Mouse (Mus musculus) left cerebral cortex, adult 8-10 months (tissue): ENCODE results near the gene Olfr591. TPM values are rescaled to one million over a fixed set of nuclear protein-coding genes. Genes with fewer than 3 reads are reported as not detected.
"Not testable (repeated sequence)": the region's sequence is repeated elsewhere in the genome, so short reads cannot be mapped to it uniquely, and the experiment has no call there.

Experiments
- DNase-seq, 2 experiments: peaks; one replicate each; pipeline ENCODE4 v3.0.0; 2022; ENCODE audit warnings: low spot score in 2 of 2
- total RNA-seq, 4 experiments: library from RNA; stranded (reverse); gene quantifications; 2 replicates each; pipeline ENCODE4 v1.2.4; 2022

Gene Olfr591
- not detected for total RNA-seq

DNA sequence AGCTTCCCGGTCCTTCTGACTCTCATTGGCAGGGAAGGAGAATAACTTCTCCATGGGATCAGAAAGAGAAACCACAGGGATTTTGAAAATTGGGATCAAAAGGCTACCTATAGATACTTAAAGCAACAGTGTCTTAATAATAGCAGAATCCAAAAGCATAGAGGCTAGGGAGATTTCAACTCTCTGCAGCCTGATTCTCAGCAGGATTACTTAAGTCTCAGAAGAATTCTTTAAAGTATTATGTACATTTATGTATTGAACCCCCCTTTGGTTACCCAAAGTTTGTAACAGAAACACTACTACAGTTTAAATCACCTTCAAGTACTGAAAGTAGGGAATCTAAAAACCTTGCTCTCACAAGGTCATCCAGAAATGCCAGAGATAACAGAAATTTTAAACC, at the start of gene Olfr591:
Gene Olfr591, minus strand, starts transcription at position 101 of the 400 bp plus-strand sequence.
- DNase-seq: no peak

DNA sequence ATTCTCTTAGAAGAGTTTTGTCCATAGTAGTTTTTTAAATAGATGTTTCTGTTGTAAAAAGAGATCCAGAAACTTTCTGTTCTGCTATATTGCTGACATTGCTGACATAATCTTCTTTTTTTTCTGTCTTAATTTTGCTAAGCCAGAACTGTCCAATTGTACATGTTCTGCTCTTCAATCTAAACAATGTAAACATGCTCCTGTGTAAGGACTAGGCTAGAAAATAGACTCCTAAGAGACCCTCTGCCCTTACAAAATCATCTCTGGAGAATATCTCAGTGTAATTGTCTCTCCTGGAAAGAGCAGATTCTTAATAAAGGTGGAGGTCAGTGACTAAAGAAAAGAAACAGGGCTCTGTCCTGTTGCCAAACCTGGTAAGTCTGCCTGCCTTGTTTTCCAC, 38.6 kb upstream of the Olfr591 start, which contains the start of gene Olfr594:
Gene Olfr594, plus strand, starts transcription at position 301 of the 400 bp plus-strand sequence.
- no peak for DNase-seq

DNA sequence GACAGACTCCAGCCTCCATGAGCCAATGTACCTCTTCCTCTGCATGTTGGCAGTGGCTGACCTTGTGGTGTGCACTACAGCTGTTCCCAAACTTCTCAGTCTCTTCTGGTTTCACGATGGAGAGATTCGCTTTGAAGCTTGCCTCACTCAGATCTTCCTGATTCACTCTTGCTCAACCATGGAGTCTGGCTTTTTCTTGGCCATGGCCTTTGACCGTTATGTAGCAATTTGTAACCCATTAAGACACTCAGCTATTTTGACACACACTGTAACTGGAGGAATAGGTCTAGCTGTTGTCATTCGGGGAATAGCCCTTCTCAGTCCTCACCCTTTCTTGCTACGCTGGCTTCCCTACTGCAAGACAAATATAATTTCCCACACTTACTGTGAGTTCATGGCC, 33.9 kb upstream of the Olfr591 start:
- DNase-seq: not testable (repeated sequence)

DNA sequence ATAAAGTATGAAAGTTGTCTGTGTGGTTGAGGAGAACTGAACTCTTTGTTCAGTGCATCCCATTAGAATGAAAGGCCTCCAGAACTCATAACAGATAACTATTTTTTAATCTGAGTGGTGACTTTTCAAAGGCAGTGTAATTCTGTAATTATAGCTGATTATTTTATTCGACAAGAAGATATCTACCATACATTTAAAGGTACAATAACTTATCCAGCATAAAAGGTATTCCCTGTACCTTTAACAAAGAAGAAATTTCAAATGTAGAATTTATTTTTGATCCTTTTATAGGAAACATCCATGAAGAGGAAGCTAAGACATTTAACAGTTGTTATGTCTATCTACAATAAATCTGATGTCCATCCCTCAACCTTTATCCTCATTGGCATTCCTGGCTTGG, 33.4 kb upstream of the Olfr591 start, which contains the start of gene Olfr593:
Gene Olfr593, plus strand, starts transcription at position 301 of the 400 bp plus-strand sequence.
- DNase-seq: no peak

DNA sequence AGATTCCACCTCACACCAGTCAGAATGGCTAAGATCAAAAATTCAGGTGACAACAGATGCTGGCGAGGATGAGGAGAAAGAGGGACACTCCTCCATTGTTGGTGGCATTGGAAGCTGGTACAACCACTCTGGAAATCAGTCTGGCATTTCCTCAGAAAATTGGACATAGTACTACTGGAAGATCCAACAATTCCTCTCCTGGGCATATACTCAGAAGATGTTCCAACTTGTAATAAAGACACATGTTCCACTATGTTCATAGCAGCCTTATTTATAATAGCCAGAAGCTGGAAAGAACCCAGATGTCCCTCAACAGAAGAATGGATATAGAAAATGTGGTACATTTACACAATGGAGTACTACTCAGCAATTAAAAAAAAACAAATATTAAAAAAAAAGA, 6.4 kb upstream of the Olfr591 start, which contains the start of gene Olfr592:
Gene Olfr592, plus strand, starts transcription at position 301 of the 400 bp plus-strand sequence.
- not testable (repeated sequence) for DNase-seq

DNA sequence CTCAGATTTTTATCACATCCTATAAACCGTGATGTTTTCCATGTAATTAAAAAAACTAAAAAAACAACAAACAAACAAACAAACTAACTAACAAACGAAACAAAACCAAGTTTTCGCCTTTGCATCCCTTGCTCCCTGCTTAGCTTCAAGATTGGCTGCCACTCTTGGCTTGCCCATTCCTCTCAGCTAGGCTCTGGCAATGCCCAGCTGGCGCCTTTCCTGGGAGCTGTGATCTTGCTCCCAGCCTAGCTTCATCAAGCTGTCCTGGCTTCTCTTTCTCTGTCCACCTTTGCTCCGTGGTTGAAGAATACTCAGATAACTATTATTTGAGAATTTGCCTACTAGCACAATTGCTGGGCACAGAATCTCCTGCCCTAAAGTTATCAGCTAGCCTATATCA, 8.4 kb downstream of the Olfr591 start:
- DNase-seq: no peak

DNA sequence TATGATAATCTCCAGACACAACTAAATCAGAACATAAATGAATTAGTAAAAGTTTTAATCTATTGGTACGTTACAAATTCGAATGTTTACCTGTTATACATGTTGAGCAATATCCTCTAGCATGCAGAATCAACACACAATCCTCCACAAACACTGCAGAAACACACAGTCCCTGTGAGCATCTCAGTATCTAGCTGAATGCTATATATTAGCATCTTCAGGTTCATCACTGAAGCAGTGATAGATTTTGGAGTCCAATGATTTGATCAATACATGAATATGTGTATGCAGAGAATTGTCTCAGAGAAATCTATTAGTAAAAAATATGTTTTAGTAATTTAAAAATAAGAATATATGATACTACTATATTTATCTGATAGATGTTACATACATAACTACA, 21.9 kb downstream of the Olfr591 start, which contains the start of gene Olfr589:
Gene Olfr589, minus strand, starts transcription at position 101 of the 400 bp plus-strand sequence.
- DNase-seq: no peak

DNA sequence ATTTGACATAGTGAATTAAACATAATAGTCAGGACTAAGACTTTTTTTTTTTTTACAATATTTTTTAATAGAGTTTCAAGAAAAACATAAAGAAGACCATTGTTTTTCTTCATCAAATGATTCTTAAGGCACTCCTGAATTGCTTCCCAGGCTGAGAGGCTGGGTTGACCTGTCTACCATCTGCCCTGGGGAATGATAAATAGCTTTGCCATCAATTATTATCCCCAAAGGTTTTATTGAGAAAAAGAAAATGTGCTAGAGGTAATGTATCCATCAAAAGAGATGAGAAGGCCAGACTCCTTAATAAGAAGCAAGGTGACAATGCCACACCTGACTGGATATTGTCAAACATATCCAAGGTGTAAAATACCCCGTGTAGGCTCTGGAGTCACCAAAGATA, 37.6 kb downstream of the Olfr591 start, which contains the start of gene Olfr588-ps1:
Gene Olfr588-ps1, plus strand, starts transcription at position 301 of the 400 bp plus-strand sequence.
- no peak for DNase-seq

DNA sequence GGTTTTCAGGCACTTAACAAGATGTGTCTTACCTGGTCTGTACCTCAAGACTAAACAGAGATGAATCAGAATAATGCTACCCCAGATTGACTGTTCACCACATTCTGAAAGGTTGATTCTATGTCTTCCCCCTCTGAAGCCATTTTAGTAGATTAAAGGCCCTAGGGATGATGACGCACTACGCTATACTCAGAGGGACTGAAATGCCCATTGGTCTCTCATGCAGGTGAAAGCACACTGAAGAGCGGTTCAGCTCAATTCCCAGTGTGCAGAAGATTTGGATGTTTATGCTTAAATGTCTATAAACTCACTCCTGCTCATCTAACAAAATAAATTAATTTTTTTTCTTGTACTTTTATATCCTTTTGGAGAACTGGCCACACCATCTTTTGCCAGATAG, 52.6 kb downstream of the Olfr591 start, which contains the start of gene Olfr586:
Gene Olfr586, minus strand, starts transcription at position 101 of the 400 bp plus-strand sequence.
- no peak for DNase-seq

DNA sequence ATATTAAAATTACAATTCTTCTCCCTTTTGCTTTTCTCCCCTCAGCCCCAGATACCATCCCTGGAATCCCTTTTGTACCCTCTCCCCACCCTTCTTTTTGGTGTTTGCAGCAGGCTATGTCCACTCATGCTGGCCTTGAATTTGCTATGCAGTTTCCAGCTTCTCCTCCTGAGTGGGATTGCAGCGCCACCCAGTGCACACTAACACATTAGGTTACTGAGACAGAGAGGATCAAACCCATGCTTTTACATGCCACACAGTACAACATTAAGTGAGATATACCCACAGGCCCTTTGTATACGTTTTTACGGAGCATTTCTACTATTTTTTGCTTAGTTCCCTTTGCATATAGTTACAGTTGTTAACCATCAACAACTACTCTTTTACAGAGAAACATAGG, 58.7 kb downstream of the Olfr591 start:
- DNase-seq: no peak

Other genes starting within 250 kb of the Olfr591 start
- not detected for gene Olfr573-ps1, start 235.8 kb downstream of the Olfr591 start, total RNA-seq
- gene Olfr574, start 229.9 kb downstream of the Olfr591 start, total RNA-seq: not detected
- not detected for gene Olfr575, start 219.6 kb downstream of the Olfr591 start, total RNA-seq
- gene Olfr576, start 215.7 kb downstream of the Olfr591 start, total RNA-seq: not detected
- gene Olfr577, start 202.4 kb downstream of the Olfr591 start, total RNA-seq: not detected
- gene Olfr578, start 189.0 kb downstream of the Olfr591 start, total RNA-seq: not detected
- gene Olfr582, start 140.3 kb downstream of the Olfr591 start, total RNA-seq: not detected
- gene Olfr583, start 127.0 kb downstream of the Olfr591 start, total RNA-seq: not detected
- not detected for gene Olfr584, start 96.5 kb downstream of the Olfr591 start, total RNA-seq
- not detected for gene Olfr585, start 80.6 kb downstream of the Olfr591 start, total RNA-seq
- not detected for gene Olfr586, start 52.7 kb downstream of the Olfr591 start, total RNA-seq
- gene Olfr588-ps1, start 37.5 kb downstream of the Olfr591 start, total RNA-seq: not detected
- not detected for gene Olfr589, start 22.0 kb downstream of the Olfr591 start, total RNA-seq
- not detected for gene Olfr592, start 6.5 kb upstream of the Olfr591 start, total RNA-seq
- not detected for gene Olfr593, start 33.5 kb upstream of the Olfr591 start, total RNA-seq
- gene Olfr594, start 38.7 kb upstream of the Olfr591 start, total RNA-seq: not detected
- gene Usp17ld, start 74.2 kb upstream of the Olfr591 start, total RNA-seq: not detected
- not detected for gene Olfr596, start 127.3 kb upstream of the Olfr591 start, total RNA-seq
- not detected for gene Olfr597, start 138.0 kb upstream of the Olfr591 start, total RNA-seq
- not detected for gene Olfr598, start 145.2 kb upstream of the Olfr591 start, total RNA-seq
- gene Olfr599, start 157.6 kb upstream of the Olfr591 start, total RNA-seq: not detected
- gene Olfr600, start 171.3 kb upstream of the Olfr591 start, total RNA-seq: not detected
- not detected for gene Olfr601, start 184.3 kb upstream of the Olfr591 start, total RNA-seq
- gene Olfr603, start 207.8 kb upstream of the Olfr591 start, total RNA-seq: not detected
- gene Usp17lc, start 236.7 kb upstream of the Olfr591 start, total RNA-seq: not detected